Mouse (Mus musculus) monocyte, adult 5-6 weeks (primary cell): ENCODE results near the gene Olfr479. TPM values are rescaled to one million over a fixed set of nuclear protein-coding genes. Genes with fewer than 3 reads are reported as not detected.
"Not testable (repeated sequence)": the region's sequence is repeated elsewhere in the genome, so short reads cannot be mapped to it uniquely, and the experiment has no call there.

ENCODE experiments used
- ATAC-seq: fragments of 153-309, 156-312 bp; replicated peaks from 2 replicates; pipeline ENCODE4 v1.8.0; 2017; ENCODE audit warnings: mild to moderate bottlenecking; ENCODE audit not compliant: low TSS enrichment, insufficient number of reproducible peaks, severe bottlenecking, poor library complexity, low FRiP score
- total RNA-seq: library from RNA; stranded (forward); fragments of 200-1000, 200-491, 200-594 nt; gene quantifications from 3 replicates; pipeline ENCODE4 v1.2.3, GENCODE M21; 2017

The Olfr479 gene
- total RNA-seq, result not detected in 3 replicates

DNA sequence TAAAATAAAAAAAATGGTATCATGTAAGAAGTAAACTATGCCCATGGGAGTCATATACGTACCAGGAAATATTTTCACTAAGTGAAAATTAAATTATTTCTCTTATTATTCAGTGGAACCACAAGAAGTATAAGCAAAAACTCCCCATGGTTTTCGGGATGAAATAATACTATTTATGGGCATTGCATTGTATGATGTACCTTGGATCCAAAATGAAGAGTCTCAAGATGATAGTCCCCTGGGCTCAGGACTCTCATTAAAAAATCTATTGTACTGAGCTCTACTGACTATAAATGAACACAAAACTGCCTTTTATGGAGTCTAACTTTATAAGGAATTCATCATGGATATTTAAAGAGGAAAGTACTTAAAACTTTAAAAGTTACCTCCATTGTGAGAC lies at the start of gene Olfr479:
Gene Olfr479 (plus strand): TSS at position 301 of the 400 bp plus-strand sequence.
- no peak for ATAC-seq

DNA sequence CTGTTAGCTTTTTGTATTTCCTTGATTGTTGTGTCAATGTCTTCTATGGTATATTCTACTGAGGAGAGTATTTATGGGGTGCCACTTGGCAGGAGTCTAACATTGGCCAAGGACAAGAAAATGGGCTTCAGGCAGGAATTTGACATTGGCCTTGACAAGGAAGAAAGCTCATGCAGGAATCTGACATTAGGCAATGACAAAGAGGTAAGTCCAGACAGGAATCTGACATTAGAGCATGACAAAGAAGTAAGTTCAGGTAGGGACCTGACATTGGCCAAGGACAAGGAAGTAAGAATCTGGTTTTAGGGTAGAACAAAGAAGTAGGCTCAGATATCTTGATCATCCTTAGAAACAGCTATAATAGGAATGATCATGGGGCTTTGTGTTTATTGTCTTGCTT lies 36.2 kb upstream of the Olfr479 start:
- ATAC-seq, result not testable (repeated sequence)

DNA sequence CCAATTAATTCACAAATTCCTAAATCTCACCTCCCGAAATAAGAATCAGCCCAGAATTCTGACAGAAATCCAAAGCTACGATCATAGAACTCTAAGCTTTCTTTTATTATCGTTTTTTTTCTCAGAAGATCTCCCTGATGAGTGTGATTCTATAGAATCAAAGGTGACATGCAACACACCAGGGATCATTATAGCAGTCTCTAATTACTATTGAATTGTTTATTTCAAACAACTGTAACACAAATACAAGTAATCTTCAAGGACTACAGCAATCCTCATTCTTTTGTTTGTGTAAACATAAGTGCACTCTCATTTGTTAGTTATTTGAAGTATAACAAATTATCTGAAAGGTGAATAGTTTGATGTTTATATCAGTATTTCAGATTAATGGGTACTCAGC lies 16.6 kb upstream of the Olfr479 start, which contains the start of gene Olfr478:
Gene Olfr478 (minus strand): TSS at position 101 of the 400 bp plus-strand sequence.
- ATAC-seq, result no peak

DNA sequence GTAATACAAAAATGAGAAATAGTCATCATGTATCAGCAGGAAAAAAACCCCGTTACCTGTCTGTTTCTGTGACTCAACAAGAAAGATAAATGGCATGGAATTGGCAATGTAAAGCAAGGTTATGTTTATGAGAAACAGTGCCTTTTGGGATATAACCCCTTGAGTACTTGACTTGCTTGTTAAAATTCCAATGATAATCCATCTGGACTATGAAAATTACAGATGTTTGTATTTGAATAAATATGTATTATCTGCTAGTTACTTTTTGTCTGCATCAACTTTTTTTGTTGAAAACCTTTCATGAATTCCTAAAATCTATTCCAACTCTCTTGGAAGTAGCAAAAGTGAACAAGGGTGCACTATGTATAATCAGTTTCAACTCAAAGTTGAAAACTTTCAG lies 16.8 kb downstream of the Olfr479 start, which contains the start of gene Olfr480:
Gene Olfr480 (minus strand): TSS at position 101 of the 400 bp plus-strand sequence.
- ATAC-seq, result no peak

DNA sequence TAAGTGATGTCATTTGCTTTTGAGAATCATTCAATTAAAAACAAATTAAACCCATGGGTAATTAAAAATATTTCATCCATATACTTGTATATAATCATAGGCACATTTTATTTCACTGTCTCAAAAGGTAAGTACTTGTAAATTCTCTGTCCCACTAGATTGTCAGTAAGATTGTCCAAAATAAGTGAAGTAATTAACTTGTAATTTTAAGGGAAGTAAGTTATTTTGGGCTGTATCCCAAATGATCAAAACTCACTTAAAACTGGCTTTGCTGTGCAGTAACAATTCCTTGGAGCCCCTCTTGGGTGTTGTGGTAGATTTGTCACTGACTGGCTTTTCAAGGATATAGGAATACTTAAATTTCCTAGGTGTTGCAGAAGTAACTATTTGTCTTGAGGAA lies 29.1 kb downstream of the Olfr479 start, which contains the start of gene Olfr481:
Gene Olfr481 (plus strand): TSS at position 301 of the 400 bp plus-strand sequence.
- ATAC-seq, result no peak

DNA sequence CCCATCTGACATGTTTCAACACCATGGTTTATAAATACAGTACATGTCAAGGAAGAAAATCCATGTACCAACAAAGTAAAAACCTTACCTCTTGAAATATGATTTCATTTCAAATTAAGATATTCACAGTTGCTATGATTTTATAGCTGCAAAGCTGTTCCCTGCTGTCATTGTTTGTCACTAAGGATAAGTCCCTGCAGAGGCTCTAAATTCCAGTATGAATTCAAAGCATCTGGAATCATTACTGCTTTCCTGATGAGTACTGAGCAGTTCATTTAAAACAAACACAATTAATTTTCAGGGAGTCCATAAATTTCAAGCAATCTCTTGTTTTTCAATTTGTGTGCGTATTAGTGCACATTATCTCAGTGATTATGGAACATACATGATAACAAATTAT lies 47.0 kb downstream of the Olfr479 start, which contains the start of gene Olfr482:
Gene Olfr482 (minus strand): TSS at position 101 of the 400 bp plus-strand sequence.
- no peak for ATAC-seq

DNA sequence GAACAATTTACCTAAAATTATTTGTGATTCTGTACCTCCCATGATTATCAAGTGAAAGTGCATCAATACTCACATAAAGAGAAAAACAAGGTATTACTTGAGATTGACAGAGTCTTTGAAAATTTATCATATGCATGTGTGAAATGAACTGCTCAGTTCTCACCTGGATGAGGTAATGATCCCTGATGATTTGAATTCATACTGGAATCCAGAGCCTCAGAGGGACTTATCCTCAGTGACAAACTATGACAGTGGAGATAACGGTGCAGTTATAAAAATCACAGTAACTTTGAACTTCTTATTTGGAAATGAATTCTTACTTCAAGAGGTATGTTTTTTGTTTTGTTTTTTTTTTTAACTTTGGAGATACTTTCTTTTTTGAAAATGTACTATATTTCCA lies 50.1 kb downstream of the Olfr479 start, which contains the start of gene Olfr483:
Gene Olfr483 (plus strand): TSS at position 301 of the 400 bp plus-strand sequence.
- ATAC-seq, result no peak

Other genes starting within 250 kb of the Olfr479 start
- gene Ovch2, start 249.5 kb upstream of the Olfr479 start, total RNA-seq, result not detected in 3 replicates
- gene Olfr467, start 238.4 kb upstream of the Olfr479 start, total RNA-seq, result not detected in 3 replicates
- gene Olfr469, start 225.2 kb upstream of the Olfr479 start, total RNA-seq, result 0.29 TPM in 1 of 3 replicates, not detected in the others
- gene Olfr470, start 203.2 kb upstream of the Olfr479 start, total RNA-seq, result not detected in 3 replicates
- not detected in 3 replicates for gene Olfr472, start 152.8 kb upstream of the Olfr479 start, total RNA-seq
- gene Olfr473, start 120.2 kb upstream of the Olfr479 start, total RNA-seq, result not detected in 3 replicates
- gene Olfr474, start 96.0 kb upstream of the Olfr479 start, total RNA-seq, result not detected in 3 replicates
- not detected in 3 replicates for gene Olfr476, start 85.9 kb upstream of the Olfr479 start, total RNA-seq
- gene Olfr477, start 64.0 kb upstream of the Olfr479 start, total RNA-seq, result not detected in 3 replicates
- gene Olfr478, start 16.7 kb upstream of the Olfr479 start, total RNA-seq, result not detected in 3 replicates
- gene Olfr480, start 16.7 kb downstream of the Olfr479 start, total RNA-seq, result not detected in 3 replicates
- gene Olfr481, start 29.2 kb downstream of the Olfr479 start, total RNA-seq, result not detected in 3 replicates
- gene Olfr482, start 46.9 kb downstream of the Olfr479 start, total RNA-seq, result 0.19 TPM in 1 of 3 replicates, not detected in the others
- not detected in 3 replicates for gene Olfr483, start 50.2 kb downstream of the Olfr479 start, total RNA-seq
- gene Olfr484, start 76.8 kb downstream of the Olfr479 start, total RNA-seq, result not detected in 3 replicates
- not detected in 3 replicates for gene Olfr485, start 109.2 kb downstream of the Olfr479 start, total RNA-seq
- gene Olfr486, start 122.0 kb downstream of the Olfr479 start, total RNA-seq, result not detected in 3 replicates
- not detected in 3 replicates for gene Olfr487, start 163.9 kb downstream of the Olfr479 start, total RNA-seq
- not detected in 3 replicates for gene Olfr488, start 207.7 kb downstream of the Olfr479 start, total RNA-seq
- gene Olfr490, start 238.2 kb downstream of the Olfr479 start, total RNA-seq, result not detected in 3 replicates